Mouse (Mus musculus) layer of hippocampus, adult 2 months (tissue): ENCODE results near the gene Nes. TPM values are rescaled to one million over a fixed set of nuclear protein-coding genes. Genes with fewer than 3 reads are reported as not detected.

Experiments used
- DNase-seq, 2 experiments: peaks; one replicate each; pipeline ENCODE4 v3.0.0; 2022; ENCODE audit warnings: low spot score in 2 of 2
- H3K27ac ChIP-seq: fragments of 200-600 bp; 2 replicates; pipeline ENCODE4 v1.8.1; 2022
- H3K4me3 ChIP-seq: fragments of 200-600 bp; 2 replicates; pipeline ENCODE4 v1.8.1; 2022; ENCODE audit warnings: mild to moderate bottlenecking
- CTCF ChIP-seq: fragments of 200-600 bp; conservative IDR thresholded peaks from 2 replicates; pipeline ENCODE4 v1.8.1; 2022; ENCODE audit warnings: antibody characterized with exemption, mild to moderate bottlenecking, moderate library complexity
- total RNA-seq, 2 experiments: library from RNA; stranded (reverse); gene quantifications; 2 replicates each; pipeline ENCODE4 v1.2.3; 2021

Nes gene
- total RNA-seq, 2 experiments from 2014 or later = 4.0 to 4.8 TPM

- no peak for TF ChIP-seq CTCF
- Histone ChIP-seq H3K27ac (no peak overlapping the region), H3K4me3 (no peak overlapping the region)
- DNase-seq = no peak
These were observed 11.5 kb upstream of the Nes start for GRCm38 (mm10) chr3:87959371-87959770.

GRCm38 (mm10) chr3:87960191-87960585 is 10.7 kb upstream of the Nes start:
- H3K27ac ChIP-seq = peak overlapping the region; percentile 55; the same call in 1 of the 2 replicates
- no peak for TF ChIP-seq CTCF
- no peak for DNase-seq
- peak overlapping the region; percentile 53 for H3K4me3 ChIP-seq

GRCm38 (mm10) chr3:87960586-87961191 is 10.2 kb upstream of the Nes start:
- TF ChIP-seq CTCF = peak; percentile 86
- Histone ChIP-seq H3K27ac (peak overlapping the region; percentile 55; the same call in 1 of the 2 replicates), H3K4me3 (peak overlapping the region; percentile 53)
- DNase-seq = peak; percentile 79 to 83

- peak; percentile 87 for TF ChIP-seq CTCF
- H3K27ac ChIP-seq = 0 out of 2 replicates have a peak overlapping the region, but pooled peaks have one; percentile 4
- H3K4me3 ChIP-seq = peak overlapping the region; percentile 49
- peak in 1 of 2 experiments; percentile 61 for DNase-seq
These were observed 517 bp upstream of the Nes start for GRCm38 (mm10) chr3:87970184-87970938.

GRCm38 (mm10) chr3:87971489-87972202 is 768 bp downstream of the Nes start:
- no peak for DNase-seq
- Histone ChIP-seq H3K27ac (peak overlapping the region; percentile 67), H3K4me3 (peak overlapping the region; percentile 49)
- TF ChIP-seq CTCF = no peak

- no peak for TF ChIP-seq CTCF
- H3K27ac ChIP-seq = 0 out of 2 replicates have a peak overlapping the region, but pooled peaks have one; percentile 67
- DNase-seq = no peak
These were observed 1.4 kb downstream of the Nes start for GRCm38 (mm10) chr3:87972203-87972664.

GRCm38 (mm10) chr3:87972776-87973175 is 1.9 kb downstream of the Nes start:
- no peak for DNase-seq
- no peak overlapping the region for H3K27ac ChIP-seq
- no peak for TF ChIP-seq CTCF
- H3K4me3 ChIP-seq = peak overlapping the region; percentile 49

More at GRCm38 (mm10) chr3:87972203-87972664, 1.4 kb downstream of the Nes start:
- H3K4me3 ChIP-seq = peak overlapping the region; percentile 49

GRCm38 (mm10) chr3:87973593-87974380 is 2.9 kb downstream of the Nes start:
- no peak overlapping the region; the same call in 1 of the 2 replicates for H3K4me3 ChIP-seq
- no peak for DNase-seq
- no peak overlapping the region for H3K27ac ChIP-seq
- no peak for TF ChIP-seq CTCF

- TF ChIP-seq CTCF = no peak
- Histone ChIP-seq H3K4me3 (no peak overlapping the region), H3K27ac (no peak overlapping the region)
- DNase-seq = no peak
These were observed 3.6 kb downstream of the Nes start for GRCm38 (mm10) chr3:87974381-87974987.

- Histone ChIP-seq H3K4me3 (no peak overlapping the region), H3K27ac (no peak overlapping the region)
- no peak for TF ChIP-seq CTCF
- DNase-seq = no peak
These were observed 8.6 kb downstream of the Nes start for GRCm38 (mm10) chr3:87979493-87979892.

GRCm38 (mm10) chr3:87980085-87980484 is 9.2 kb downstream of the Nes start:
- DNase-seq = no peak
- Histone ChIP-seq H3K4me3 (no peak overlapping the region), H3K27ac (no peak overlapping the region)
- TF ChIP-seq CTCF = no peak

GRCm38 (mm10) chr3:87980728-87981127 is 9.8 kb downstream of the Nes start:
- TF ChIP-seq CTCF = no peak
- H3K27ac ChIP-seq = no peak overlapping the region
- DNase-seq = no peak
- H3K4me3 ChIP-seq = no peak overlapping the region
